Mouse (Mus musculus) frontal cortex, adult (tissue): Measurements from ENCODE around the gene Abca1.

ENCODE experiments used
- ATAC-seq: cut with Nextera tagmentation; 2 replicates; pipeline ENCODE4 v1.9.2; 2017; ENCODE audit warnings: mild to moderate bottlenecking, moderate library complexity, mixed read lengths; ENCODE audit not compliant: low TSS enrichment

Abca1 gene

DNA sequence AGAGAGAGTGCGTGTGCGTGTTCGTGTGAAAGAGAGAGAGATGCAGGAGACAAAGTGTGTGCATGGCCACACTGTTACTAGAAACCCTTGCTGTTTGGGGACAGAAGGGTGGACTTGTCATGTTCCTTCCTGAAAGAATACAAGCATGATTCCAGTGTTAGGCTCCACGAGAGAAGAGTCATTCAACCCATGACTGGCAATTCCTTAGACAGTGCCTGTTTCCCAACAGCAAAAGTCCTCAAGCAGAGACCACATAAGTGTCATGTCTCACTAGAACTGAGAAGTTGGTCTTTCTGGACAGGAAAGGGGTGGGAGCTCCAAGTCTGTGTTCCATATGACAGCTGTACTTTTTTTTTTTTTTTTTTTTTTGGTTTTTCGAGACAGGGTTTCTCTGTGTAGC lies 10.1 kb downstream of the Abca1 start:
- no peak for ATAC-seq

DNA sequence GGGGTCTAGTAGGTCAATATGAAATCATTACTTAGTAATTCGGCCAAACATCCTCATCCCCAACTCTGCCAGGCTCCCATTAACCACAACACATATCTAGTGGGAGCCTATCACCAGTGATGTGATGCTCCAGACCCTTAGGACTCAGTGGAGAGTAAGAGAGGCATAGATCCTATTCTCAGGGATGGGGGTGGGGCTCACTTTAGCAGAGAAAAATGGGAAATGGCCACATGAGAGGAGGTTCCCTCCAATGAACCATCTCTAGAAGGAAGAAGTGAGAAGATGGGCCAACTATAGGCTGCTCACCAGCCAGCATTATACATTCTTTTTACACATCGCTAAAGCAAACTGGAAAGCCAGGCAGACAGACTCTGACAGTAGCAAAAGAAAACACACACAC lies 10.9 kb downstream of the Abca1 start:
- no peak for ATAC-seq

DNA sequence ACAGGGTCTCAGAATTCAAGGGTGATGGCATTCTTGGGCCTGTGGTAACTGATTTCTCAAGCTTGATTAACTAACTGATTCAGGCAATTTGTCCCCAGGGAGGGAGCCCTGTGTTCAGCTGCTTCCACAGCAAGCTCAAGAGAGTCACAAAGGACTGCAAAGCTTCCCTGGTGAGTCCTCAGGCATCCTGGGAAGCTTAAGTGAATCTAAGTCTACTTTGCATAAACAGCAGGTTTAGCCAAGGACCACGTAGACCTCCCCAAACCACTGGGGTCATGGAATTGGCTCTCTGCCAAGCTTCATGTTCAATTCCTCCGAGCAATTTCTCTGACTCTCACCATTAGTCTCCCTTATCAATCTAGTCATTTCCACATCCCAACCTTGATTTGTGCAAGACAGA lies 12.2 kb downstream of the Abca1 start:
- ATAC-seq: no peak

DNA sequence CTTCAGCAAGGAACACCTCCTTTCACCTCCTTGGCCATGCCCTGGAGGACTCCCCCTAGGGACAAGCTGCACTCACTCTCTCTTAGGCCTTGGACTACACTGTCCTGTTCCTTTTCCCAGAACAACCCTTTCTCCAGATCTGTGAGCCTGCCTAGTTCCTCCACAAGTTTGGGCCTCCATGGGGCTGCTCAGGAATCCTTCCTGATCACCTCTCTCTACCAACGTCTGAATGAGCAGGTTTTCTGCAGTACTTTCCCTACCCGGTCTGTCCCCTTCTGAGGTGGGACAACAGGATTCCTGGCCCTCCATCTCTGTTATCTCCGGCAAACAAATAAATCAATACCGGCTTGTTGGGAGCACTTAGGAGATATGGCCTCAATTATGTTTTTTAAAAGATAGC lies 12.6 kb downstream of the Abca1 start:
- ATAC-seq: no peak

DNA sequence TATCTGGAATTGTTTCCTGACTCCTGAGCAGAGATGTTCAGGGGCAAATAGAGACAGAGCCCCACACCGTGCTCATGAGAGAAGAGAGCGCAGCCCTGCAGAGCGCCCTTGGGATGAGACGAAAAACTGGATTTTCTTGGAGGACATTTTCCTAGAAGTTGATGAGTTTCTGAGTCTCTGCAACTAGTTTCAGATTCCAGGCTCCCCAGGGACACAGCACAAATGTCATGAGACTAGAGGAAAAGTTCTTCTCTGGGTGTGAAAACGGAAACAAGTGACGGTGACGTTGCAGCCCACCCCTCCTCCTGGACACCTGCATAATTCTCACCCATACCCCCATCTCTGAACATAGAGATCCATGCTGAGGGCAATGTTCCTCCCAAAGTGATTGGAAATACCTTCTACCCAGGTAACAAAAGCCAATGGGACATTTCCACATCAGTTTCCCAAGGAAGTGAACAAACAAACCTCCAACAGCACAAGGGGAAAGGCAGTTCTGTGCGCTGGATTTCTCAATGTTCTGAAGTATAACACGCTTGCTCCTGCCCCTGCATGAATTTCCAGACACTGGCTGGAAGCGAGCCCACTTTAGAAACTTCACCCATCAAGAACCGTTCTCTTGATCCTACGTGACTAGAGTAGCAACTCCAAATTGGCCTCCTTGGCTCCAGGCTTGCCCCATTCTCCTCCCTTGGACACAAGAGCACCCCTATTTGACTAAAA lies 13.3 kb downstream of the Abca1 start:
- no peak for ATAC-seq

DNA sequence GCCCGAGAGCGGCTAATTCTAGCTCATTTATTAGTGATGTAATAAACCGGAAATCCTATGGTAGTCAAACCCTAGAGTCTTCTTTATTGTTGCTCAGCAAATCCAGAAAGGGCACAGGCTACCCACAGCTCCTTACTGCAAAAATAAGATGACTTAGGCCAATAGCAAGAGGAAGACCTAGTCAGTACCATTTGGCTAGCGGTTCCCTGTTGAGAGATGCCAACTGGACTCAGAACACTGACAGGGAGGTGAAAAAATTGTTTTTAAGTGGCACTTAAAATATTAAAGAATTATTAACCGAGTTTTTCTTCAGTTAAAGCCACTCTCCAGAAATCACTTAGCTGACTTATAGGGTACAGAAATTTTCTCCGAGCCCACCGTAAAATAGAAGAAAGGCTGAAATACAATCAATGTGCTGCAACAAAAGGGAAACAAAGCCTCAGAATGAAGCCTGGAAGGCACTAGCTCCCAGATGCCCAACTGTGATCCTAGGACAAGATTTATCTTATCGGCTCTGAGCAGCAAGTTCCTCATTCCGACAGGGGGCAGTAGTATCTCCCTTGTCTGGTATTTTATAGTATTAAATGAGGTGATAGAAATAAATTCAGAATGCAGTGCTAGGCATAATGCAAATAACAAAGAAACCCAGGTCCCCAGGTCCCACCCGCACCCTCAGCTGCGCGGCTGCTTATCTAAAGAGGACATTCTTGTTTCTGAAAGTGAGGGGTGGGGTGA lies 14.1 kb downstream of the Abca1 start:
- ATAC-seq: no peak

DNA sequence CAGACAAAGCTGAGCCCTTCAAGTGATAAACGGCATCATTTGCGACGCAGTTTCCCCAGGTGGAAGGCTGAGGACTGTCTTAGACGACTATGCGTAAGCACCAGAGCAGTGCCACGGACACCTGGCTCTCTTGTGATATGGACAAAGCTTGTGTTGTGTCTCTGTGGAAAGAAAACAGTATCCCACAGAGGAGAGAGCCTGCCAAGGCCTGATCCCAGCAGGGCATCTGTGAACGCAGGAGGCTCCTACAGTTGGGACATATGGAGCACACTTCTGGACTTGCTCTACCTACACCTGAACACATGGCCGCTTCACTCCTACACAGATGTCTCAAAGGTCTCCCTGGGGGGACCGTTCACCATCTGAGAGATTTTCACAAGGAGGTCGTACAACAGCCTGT lies 15.1 kb downstream of the Abca1 start:
- no peak for ATAC-seq

DNA sequence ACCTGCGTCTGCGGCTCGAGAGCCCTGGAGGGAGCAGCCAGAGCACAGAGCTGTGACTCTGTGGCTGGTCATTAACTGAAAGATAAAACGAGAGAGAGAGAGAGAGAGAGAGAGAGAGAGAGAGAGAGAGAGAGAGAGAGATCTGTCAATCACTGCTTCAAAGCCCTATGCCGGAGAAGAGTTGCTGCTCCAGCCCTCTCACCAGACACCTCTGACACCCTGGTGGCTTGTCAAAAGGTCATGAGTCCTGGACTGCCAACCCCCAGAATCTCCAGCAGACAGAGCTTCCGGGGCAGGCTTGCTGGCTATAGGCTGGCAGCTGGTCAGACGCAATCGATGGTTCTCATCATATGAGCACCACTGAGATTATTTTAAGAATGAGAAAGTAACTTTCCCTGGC lies 15.7 kb downstream of the Abca1 start:
- ATAC-seq: no peak

DNA sequence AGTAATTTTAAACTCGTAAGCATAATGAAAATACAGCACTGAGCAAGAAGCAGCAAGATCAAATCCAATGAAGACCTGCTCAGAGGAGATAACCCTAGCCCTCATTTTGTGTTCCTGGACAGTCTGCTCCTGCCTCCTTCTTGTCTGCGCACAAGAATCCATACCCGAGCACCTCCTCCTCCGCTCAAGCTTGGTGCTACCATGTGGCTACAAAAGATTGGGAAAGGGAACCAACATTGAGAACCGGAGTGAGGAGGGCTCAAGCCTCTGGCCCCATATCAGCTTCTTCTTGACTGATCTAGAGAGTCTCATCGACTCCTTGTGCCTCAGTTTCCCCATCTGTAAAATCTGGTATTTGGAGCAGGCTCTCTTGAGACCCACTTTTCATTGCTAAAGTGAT lies 19.0 kb downstream of the Abca1 start:
- ATAC-seq: no peak

DNA sequence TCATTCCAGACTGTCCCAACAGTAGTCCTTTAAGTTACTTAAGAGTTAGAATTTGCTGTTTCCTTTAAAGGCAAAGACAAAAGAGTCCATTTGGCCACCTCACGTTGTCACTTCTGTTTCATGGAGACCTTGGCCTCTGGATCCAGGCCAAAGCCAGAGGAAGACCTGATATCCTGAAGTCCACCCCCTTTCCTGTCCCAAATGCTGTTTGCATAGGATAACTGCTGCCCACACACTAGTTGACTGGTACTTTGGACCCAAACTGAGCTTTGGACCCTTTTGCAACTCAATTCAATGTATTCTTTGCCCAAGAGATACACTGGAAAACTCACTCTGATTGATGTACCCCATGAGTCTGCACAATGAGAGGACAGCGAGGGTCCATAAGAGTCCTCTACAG lies 20.2 kb downstream of the Abca1 start:
- no peak for ATAC-seq

DNA sequence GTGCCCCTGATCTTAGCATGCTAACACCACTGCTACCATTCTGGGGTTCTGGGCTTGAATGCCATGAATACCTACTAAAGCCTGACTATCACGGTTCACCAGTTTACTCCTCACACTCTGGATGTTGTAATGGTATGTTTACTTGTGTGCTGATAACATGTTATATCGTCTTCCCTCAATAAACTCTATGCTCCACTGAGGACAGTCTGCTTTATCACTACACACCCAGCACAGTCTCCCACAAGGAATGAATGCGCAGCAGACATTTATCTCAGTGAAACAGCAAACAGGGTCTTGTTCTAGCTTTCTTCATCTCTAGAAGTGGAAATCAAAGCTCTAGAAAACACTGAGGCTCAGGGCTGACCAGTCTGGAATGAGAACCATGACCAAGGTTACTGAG lies 20.7 kb downstream of the Abca1 start:
- no peak for ATAC-seq

DNA sequence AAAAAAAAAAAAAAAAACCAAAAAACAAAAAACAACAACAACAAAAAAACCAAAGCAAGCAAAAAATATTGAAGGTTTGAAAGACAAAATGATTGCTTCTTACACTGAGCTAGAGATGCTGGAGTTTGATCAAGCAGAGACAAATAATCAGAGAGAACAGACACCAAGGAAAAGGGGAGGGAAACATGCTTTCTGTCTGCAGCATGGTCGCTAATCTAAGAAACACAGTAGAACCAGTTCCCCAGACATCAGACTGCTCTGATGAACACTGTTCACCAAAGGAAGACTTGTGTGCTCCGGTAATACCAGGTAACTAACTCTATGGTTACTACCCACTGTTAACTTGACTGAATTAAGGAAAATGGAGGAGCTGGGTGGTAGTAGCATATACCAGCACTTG lies 22.6 kb downstream of the Abca1 start:
- ATAC-seq: no peak

DNA sequence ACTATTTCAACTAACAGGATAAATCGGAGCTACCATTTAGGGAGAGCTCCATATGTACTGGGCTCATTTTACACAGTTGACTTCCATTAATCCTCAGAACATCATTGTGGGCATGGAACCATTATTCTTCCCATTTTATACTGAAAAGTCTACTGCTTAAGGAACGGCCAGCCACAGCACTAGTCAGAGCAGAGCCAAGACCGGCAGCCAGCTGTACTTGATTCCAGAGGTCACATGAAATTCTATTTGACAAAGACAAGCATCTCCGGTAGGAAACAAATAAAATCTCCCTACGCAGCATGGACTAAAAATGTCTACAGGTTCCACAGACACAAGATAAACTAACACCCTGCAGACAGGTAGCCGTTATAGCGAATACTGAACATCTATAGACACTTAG lies 24.9 kb downstream of the Abca1 start:
- ATAC-seq: no peak

DNA sequence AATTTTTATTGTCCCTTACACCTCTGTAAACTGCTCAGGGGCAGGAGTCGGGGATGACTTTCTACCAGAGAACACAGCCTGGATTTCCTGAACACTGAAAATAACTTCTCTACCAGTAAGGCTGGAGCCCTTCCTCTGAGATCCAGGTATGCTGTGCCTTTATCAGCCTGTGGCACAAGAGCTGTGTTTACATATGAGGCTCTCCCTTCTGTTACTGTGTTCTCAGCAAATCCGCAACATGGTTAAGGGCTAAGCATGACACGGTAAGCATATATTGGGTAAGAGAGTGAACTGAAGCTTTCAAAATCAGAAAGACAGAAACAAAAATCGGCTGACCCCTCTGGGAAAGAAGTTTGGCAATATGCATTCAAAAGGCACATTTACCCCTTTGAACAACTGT lies 25.7 kb downstream of the Abca1 start:
- ATAC-seq: no peak

DNA sequence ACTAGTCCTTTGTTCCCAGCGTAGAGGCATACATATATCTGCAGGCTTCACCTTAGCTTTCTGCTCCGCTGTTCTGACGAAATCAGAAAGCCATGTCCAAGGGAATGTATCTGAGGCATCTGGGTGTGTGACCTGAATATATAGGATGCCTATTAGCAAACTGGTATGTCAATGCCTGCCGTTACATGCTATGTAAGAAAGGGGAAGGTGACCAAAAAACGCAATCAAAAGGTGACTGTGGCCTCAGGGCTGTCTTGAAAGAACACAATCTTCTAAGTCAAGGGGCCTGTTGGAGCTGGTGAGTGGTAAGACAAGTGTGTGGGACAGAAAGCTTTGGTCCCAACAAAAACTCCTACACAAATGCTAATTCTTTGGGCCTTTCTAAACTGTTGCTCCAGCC lies 28.2 kb downstream of the Abca1 start:
- no peak for ATAC-seq

DNA sequence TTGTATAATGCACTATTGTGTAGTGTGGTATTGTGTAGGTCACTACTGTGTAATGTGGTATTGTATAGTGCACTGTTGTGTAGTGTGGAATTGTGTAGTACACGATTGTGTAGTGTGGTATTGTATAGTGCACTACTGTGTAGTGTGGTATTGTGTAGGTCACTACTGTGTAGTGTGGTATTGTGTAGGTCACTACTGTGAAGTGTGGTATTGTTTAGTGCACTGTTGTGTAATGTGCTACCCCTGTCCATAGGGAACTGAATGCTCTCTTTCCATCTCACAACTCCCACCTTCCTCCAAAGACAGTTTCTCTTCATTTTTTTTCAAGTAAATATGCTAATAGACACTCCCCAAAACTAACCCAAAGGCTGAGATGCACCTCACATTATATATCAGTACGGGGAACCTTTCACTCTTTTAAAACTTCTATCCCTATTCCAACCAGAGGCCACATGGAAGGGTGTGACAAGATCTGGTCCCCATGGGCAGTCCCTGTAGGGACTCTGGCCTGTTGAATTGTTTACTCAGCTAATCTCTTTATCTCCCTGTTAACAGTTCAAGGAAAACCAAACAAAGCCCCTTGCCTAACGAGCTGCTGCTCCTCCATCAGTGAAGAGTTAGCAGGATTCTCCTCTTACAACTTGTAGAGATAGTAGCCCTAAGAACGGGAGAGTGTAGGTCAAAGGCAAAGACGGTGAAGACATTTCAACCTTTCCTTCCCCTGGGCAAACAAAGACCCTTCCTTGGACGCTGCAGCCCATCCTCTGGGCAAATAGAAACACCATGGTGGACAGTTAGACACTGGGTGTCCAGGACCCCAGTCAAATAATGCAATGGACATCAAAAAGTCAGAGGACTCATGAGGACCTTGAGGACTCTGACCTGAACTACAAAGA lies 28.8 kb downstream of the Abca1 start:
- ATAC-seq: no peak

DNA sequence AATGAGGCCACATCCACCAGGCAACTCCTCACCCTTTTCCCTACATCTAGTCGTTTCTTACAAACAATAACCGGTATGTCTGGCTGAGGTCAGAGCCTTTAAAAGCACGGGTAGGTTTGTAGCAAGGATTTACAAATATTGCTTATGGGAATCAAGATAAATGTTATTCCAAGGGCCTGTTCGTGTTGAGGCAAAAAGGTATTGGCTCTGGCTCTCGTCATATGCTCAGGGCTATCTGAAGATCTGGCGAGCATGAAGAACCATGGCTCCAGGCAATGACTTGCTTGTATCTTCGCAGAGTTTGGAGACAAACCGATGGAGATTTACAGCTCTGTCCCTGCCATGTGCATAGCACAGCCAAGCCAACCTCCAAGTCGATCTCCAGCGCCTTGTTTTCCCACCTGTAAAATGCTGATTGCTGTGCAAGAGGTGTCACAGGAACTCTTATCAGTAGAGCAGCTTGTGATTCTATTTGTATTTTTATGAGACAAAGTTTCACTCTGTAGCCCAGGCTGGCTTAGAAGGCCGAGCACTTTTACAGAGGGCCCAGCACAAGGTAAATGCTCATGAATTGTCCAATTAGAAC lies 29.9 kb downstream of the Abca1 start:
- ATAC-seq: no peak

DNA sequence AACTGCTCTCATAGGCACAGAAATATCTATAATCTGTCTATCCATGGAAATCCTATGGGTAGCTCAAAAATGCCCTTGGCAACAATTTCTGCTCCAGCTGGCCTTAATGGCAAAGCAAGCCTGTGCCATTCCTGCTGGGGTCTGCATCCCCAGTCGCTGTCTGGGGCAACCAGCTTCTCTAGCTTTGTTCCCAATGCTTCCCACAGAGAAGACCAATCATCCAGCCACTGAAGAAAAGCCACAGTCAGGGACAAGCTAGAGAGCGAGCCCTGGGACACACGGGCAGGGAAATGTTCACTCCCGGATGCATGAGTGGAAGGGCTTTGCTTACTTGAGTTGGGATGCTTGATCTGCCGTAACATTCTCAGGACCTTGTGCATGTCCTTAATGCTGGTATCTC lies 32.4 kb downstream of the Abca1 start:
- ATAC-seq: no peak

DNA sequence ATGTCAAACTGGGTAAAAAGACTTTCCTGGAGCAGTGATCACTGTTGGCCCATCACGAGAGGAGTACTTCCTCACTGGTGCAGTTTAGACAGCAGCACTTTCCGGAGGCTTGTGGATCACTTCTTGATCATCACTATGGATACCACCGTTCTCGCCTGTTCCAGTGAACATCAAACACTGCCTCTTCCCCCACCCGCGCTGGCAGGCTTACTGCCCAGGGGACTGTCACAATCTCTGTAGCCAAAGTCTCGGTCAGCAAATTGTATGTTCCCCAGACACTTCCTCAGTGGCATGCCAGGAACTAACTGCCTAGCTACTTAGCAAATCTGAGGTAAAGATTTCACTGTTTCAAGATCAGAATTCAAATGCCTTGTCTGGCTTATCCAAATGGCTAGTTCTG lies 32.9 kb downstream of the Abca1 start:
- 0 out of 2 replicates have a peak, but pooled peaks have one; percentile 36 for ATAC-seq

DNA sequence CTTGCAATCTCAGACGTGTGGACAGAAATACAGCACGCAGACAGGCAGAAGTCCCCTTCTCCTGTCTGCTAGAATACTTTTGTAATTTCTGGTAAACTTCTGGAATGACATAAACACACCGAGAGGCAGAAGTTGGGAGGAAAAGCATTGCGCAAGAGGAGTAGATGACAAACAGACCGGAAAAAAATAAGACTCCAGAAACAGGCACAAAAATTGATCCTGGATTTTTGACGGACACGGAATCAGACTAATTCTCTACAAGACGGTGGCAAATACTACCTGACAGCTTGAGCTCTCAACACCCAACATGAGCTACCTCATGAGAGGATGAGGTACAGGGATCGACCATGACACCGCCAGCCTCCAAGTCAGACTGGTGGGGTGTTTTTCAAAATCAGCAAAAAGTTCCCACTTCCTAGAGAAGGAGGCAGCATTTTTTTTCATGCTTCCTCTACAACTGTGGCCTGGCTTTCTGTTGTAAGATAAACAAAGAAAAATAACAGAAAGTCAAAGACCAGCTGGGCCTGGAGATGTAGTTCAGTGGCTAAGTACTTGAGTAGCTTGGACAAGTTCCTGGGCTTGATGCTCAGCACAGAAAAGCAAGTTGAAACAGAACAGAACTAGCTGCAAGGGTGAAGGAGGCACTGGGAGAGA lies 34.7 kb downstream of the Abca1 start:
- no peak for ATAC-seq

DNA sequence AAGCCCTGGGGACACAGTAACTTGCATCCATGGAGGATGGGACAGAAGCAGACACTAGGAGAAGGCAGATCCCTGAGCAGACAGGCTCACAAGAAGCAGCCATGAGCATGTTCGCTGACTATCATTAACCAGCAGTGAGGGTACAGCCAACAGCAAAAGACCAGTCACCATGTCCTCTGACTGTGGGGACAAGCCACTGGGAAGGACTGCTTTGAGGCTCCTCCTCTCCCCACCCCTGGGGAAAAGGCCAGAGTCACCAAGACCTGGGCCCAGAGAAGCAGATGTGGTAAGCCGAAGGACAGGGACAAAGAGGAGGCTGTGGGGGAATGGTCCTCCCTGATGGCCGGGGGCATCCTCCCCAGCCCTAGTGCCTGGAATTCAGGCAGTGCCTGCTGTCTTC lies 37.4 kb downstream of the Abca1 start:
- no peak for ATAC-seq
